Mouse (Mus musculus) lung, postnatal 4 days (tissue): ENCODE results near the gene Rpl29.

Experiments used
- DNase-seq, 2 experiments: peaks; one replicate each; pipeline ENCODE4 v3.0.0; 2021

Gene Rpl29

GRCm38 (mm10) chr9:106454888-106455681, 25.8 kb downstream of the Rpl29 start:
- no peak for DNase-seq

DNA sequence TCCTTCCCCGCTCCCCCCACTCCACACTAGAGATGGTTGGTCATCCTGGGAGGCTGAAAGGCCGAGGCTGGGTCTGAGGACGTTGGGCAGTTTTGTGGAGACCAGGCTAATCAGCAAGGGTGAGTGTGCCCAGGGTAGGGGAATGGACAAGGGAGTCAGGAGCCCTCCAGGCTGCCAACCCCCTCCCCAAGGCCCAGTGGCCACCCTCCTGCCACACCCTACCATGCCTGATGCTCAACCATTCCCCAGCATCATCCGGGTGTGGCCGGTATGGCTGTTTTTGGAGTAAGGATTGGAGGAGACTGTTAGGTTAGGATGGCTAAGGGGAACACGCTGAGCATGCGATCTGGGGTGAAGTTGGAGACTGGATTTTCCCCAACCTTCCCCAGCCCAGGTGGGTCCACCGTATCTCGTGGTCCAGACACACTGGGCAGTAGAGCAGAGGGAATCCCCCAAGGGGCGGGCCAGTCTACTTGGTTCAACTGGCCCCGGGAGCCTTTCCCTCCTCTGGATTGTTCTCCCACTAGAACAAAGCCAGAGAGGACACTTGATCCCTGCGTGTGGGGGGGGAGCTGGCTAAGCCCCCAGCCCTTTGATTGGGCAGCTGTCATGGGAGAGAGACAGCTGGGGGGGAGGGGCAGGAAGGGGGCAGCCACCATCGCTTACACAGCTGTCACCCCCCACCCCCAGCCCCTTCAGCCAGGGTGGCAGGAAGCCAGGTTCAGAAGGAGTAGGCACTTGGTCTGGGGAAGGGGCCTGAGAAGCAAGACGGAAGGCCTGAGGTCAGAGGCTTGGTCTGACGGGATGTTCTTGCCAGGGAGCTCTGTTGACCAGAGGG, 27.3 kb downstream of the Rpl29 start:
- no peak for DNase-seq

- DNase-seq = no peak
These were observed 27.9 kb downstream of the Rpl29 start for GRCm38 (mm10) chr9:106457163-106457559.

GRCm38 (mm10) chr9:106457920-106458319, 28.7 kb downstream of the Rpl29 start:
- DNase-seq = no peak

DNA sequence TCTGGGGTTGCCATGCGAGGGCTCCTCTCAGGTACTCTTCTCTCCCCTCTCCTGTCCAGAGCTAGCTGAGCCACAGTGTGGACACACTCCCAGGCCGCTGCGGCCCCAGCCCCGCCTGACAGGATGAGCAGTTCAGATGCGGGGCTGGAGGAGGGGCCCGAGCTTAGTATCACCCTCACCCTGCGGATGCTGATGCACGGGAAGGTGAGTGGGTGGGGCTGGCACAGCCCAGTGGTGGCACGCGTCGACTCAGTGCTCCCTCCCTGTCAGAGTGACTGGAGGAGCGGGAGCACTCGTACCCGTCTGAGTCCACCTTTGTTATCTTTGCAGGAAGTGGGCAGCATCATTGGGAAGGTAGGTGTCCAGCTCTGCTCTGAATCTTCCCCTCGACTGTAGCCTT, 30.7 kb downstream of the Rpl29 start:
- no peak for DNase-seq

DNA sequence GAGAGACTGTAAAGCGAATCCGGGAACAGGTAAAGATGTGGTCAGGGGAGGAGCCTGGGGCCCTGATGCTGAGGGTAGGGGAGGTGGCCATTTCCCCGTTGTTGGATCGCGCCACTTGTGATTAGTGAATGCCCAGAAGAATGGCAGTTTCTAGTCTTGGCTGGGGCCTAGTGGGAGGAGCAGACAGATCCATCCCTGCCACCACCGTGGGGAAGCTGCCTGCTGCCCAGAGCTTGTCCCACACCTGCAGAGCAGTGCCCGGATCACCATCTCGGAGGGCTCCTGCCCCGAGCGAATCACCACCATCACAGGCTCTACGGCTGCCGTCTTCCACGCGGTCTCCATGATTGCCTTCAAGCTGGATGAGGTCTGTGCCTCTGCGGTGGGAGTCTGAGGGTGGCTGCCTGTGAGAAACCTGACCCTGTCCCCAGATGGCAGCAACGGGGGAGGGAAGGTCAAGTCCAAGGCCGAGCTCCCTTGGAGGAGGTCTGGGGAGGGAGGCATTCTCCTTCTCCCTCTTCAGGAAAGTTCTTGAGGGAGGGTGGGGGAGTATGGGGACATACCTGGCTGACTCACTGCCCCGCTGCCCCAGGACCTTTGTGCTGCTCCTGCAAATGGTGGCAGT, 31.3 kb downstream of the Rpl29 start:
- no peak for DNase-seq

DNA sequence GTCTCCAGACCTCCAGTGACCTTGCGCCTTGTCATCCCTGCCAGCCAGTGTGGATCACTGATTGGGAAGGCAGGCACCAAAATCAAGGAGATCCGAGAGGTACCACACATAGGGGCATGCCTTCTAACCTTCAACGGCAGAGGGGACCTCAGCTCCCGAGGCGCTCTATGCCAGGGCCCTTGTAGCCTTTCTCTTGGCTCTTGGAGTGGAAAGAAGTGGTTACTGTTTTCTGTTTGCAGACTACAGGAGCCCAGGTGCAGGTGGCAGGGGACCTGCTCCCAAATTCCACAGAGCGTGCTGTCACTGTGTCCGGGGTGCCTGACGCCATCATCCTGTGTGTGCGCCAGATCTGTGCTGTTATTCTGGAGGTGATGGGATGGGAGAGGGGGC, 31.8 kb downstream of the Rpl29 start:
- DNase-seq = no peak

DNA sequence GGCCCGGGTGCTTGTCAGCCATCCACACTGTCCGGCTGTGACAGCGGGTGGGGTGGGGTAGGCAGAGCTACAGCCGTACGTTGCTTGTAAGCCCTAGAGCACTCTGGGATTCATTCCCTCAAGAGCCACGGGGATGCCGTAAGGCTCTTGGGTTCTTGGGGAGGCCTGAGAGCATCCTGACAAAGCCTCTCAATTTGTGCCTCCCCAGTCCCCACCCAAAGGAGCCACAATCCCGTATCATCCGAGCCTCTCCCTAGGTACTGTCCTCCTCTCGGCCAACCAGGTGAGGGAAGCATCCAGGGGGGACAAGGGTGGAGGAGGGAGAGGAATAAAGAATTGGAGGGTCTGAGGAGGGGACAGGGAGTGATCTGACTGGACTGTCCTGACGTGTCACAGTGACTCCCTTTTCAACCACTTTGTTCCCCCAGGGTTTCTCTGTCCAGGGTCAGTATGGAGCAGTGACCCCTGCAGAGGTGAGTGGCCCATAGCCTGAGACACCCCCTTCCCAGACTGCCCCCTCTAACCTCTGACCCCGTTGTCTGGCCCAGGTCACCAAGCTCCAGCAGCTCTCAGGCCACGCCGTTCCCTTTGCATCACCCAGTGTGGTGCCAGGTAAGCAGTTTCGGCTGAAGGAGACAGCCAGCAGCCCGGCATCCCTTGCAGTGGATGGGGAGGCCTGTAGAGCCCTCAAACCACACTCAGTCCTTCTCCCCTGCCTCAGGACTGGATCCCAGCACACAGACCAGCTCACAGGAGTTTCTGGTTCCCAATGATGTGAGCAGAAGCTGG, 32.6 kb downstream of the Rpl29 start:
- no peak for DNase-seq

GRCm38 (mm10) chr9:106462430-106462800, 33.2 kb downstream of the Rpl29 start:
- DNase-seq = no peak

GRCm38 (mm10) chr9:106463122-106464063, 34.1 kb downstream of the Rpl29 start:
- no peak for DNase-seq

DNA sequence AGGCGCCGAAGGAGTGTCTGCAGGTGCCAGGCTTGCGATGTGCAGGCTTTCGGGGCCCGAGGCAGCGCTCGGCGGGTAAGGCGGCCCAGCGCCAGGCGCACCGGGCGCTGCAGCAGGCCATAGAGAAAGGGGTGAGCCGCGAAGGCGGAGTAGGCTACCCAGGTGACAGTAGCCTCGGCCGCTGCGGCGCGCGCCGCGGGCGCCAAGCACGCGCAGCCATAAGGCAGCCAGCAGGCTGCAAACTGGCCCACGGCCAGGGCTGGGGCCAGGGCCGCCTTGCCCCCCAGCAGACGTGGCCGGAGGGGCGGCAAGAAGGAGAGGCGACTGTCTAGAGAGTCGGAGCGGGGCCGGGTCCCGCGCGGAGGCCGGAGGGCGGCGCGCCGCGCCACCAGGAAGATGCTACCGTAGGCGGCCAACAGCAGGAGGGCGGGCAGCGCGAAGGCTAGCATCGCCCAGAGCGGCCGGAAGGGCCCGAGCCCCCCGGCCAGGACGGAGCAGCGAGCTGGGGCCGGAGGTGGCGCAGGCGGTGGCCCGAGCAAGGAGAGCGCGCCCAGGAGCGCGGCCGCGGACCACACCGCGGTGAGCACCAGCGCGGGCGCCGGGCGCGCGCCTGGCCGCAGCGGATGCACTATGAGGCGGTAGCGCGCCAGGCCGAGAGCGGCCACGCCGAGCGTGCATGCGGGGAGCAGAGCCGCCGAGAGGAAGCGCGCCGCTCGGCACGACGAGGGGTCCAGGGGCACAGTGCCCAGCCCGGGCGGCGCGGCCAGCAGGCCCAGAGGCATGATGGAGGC, 35.7 kb downstream of the Rpl29 start:
- DNase-seq = peak; percentile 67 to 82

GRCm38 (mm10) chr9:106465571-106466200, 36.4 kb downstream of the Rpl29 start, which contains the start of gene Gpr62:
TSS of gene Gpr62 (minus strand) at chr9:106465938.
- DNase-seq = no peak

DNA sequence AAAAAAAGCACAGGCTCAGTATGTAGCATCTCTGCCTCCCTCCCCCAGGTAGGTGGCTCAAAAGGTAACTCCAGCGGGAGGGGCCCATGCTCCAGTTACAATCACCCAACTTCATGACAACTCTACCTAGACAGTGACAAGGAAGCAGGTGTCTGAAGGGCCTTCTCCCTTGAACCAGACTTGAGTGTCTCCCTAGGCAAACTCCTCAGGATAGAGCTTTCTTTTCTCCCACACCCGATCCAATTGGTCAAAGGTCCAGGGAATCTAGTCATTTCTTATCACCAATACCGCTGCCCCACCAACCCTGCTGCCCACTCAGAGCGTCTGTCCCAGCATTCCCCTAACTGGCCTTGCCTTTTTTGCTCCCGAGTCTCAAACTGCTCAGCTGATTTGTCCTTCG, 37.5 kb downstream of the Rpl29 start:
- DNase-seq = no peak

- no peak for DNase-seq
These were observed 38.5 kb downstream of the Rpl29 start for GRCm38 (mm10) chr9:106467746-106468145.

DNA sequence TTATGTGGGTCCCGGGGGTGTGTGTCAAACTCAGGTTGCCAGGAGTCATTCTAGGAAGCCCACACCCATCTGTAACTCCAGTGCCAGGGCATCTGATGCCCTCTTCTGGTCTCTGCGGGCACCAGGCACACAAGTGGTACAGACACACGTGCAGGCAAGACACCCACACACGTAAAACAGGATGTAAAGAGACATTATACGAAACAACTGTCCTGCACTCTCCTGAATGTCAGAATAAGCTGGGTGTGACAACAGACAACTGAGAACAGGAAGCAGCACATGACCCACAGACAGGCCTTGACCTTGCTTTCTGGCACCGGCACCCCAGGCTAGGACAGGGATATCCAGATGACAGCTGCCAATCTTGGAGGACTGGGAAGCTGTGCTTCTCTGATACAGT, 40.1 kb downstream of the Rpl29 start:
- DNase-seq = no peak

GRCm38 (mm10) chr9:106469776-106470175, 40.5 kb downstream of the Rpl29 start:
- no peak for DNase-seq

DNA sequence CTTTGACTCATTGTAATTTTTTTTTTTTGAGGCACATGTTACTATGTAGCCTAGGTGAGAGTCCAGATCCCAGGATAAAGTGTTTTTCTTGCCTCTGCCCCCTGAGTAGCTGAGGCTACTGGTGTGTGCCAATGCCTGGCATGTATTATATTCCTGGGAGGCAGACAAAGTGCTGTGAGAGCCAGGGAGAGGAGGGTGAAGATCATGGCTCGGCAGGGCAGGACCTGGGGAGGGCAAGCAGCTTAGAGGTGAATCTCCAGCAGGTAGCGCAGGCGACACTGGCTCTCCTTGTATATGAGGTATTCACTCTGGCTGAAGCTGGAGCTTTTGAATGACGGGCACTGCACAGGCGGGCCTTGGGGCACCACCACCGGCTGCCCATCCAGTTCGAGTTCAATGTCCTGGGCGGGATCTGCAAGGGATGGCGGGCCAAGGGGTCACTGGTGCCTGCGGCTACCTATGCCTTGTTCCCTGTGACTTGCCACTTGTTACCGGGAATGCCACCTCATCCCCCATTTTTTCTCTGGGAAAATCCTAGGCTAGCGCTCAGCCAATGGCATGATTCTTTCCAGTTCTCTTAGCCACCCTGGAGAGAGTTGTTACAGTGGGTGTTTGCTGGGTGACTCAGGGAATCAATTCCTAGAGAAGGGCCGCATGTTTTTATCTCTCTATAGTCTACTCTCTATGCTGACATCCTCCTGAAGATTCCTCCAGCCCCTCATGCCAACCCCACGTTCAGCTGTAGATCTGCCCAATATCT, 41.9 kb downstream of the Rpl29 start:
- DNase-seq = peak in 1 of 2 experiments; percentile 20

DNA sequence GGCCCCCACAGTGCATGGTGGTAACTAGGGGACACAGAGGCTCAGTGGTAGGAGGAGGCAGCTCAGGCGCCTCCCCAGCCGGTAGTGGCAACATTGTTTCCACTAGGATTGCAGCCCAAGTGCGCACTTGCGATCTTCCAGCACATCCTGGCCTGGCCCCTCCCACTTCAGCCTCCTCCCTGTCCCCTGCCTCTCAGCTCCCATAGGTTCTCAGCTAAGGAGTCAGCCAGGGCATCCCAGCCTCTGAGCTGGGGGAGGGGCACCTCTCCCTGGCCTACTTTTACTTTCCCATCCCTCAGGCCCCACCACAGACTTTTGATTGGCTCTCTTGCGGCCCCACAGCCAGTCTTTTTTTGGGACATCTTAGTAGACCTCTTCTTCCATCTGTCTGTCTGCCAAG, 42.6 kb downstream of the Rpl29 start:
- peak; percentile 80 to 89 for DNase-seq

DNA sequence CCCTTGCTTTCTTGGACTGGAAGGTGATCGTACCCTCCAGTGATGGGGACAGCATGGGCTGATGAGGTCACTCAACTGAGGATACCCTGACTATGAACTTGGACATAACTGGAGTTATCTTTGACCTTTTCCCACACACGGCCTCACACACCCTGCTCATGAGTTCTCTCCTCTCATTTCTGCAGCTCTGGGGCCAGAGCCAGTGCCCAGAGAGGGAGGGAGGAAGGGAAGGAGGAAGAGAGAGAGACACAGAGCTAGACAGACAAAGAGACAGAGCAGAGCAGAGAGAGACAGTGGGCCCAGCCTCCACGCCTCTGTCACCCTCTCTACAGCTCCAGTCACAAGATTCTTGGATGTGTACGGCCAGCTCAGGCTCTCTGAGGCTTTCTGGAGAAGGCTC, 43.1 kb downstream of the Rpl29 start:
- DNase-seq = peak in 1 of 2 experiments; percentile 32
